Mouse (Mus musculus): ENCODE data around the gene Stx2. TPM values are rescaled to one million over a fixed set of nuclear protein-coding genes. Genes with fewer than 3 reads are reported as not detected.

Stx2 gene
- polyA plus RNA-seq, 1 experiment from 2014 or later = 25.1 TPM

DNA sequence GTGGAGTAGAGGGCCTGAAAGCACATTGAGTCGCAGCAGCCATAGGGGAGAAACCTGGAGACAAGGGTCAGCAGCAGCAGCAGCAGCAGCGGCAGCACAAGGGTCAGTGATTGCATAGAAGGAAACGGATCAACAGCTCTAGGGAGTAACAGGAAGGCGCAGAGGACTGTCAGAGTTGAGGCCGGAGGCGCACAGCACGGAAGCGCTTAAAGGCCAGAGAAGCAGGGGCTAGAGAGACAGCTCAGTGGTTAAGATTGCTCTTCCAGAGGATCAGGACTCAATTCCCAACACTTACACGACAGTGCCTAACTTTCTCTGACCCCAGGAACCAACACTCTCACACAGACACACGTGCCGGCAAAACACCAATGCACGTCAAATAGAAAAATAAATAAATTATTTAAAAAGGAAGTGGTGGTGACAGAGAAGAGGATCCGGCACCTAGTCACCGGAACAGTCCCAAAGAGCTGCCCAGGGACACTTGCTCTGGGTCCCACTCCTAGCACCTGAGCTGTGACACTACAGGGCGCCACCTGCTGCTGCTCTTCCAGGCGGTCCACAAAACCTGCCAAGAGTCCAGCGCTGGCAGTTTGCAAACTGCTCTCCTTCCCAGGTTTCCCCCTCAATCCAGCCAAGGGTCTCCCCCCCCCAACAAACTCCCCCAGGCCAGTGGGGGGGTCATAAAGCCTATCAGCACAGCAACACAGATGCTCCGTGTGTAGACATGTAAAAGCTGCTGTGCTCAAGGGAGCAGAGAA lies 2.2 kb downstream of the Stx2 start:
- Histone ChIP-seq H3K4me3 (ENCODE audit: low read depth, low read length) (no peak overlapping the region), H3K9ac (ENCODE audit: low read depth, low read length) (no peak overlapping the region), H3K4me2 (replicated peaks; ENCODE audit: low read depth, low read length) (no peak overlapping the region), H3K9me3 (ENCODE audit: control insufficient read depth, low read length) (no peaks in the 10 kb centered on the region), H3K27ac (ENCODE audit: low read depth, low read length) (no peak overlapping the region), H3K4me1 (replicated peaks; ENCODE audit: control insufficient read depth, insufficient read depth, low read length) (0 out of 2 replicates have a peak, but pooled peaks cover 3% of the 10 kb centered on the region), H3K27me3 (ENCODE audit: control insufficient read depth, insufficient read depth, low read length) (no peaks in the 10 kb centered on the region), H3K36me3 (ENCODE audit: control insufficient read depth, insufficient read depth, low read length) (no peaks in the 10 kb centered on the region)
- ATAC-seq (ENCODE audit: low FRiP score) (no peak), DNase-seq (ENCODE audit: low spot score) (no peak)
- WGBS = 79% methylated on average over 18 of the region's 18 CpGs

DNA sequence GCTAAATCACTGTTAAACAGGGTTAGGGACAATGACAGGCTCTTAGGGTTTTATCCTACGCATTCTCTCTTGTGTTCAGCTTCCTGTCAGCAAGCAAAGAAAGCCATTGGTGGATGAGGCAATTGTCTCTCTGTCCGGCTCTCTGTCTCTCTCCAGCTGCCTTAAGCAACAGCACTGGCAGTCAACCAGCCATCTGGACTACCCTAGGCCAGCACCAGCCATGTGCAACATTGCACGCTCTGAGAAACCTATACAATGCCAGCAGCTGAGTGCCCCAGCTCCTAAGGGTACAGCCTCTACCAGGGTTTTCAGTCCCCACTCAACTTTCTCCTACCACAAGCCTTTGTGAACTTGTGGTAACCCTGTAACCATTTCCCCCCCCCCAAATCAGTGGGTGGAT lies 3.0 kb downstream of the Stx2 start:
- DNase-seq (ENCODE audit: low spot score) (no peak), ATAC-seq (ENCODE audit: low FRiP score) (no peak)
- H3K4me2 ChIP-seq (replicated peaks; ENCODE audit: low read depth, low read length) = no peak overlapping the region
- H3K4me3 ChIP-seq (ENCODE audit: low read depth, low read length) = no peak overlapping the region
- WGBS = 78% methylated on average over 3 of the region's 3 CpGs
- no peak overlapping the region for H3K9ac ChIP-seq (ENCODE audit: low read depth, low read length)
- no peaks in the 10 kb centered on the region for H3K27me3 ChIP-seq (ENCODE audit: control insufficient read depth, insufficient read depth, low read length)
- H3K27ac ChIP-seq (ENCODE audit: low read depth, low read length) = no peak overlapping the region
- no peaks in the 10 kb centered on the region for H3K36me3 ChIP-seq (ENCODE audit: control insufficient read depth, insufficient read depth, low read length)
- H3K9me3 ChIP-seq (ENCODE audit: control insufficient read depth, low read length) = no peaks in the 10 kb centered on the region
- H3K4me1 ChIP-seq (replicated peaks; ENCODE audit: control insufficient read depth, insufficient read depth, low read length) = 0 out of 2 replicates have a peak, but pooled peaks cover 3% of the 10 kb centered on the region

- H3K9ac ChIP-seq (ENCODE audit: low read depth, low read length) = no peak overlapping the region
- 59% methylated on average over 14 of the region's 14 CpGs for WGBS
- no peak overlapping the region for H3K27ac ChIP-seq (ENCODE audit: low read depth, low read length)
- H3K4me1 ChIP-seq (replicated peaks; ENCODE audit: control insufficient read depth, insufficient read depth, low read length) = 0 out of 2 replicates have a peak, but pooled peaks cover 3% of the 10 kb centered on the region
- H3K4me2 ChIP-seq (replicated peaks; ENCODE audit: low read depth, low read length) = no peak overlapping the region
- ATAC-seq (ENCODE audit: low FRiP score) (no peak), DNase-seq (ENCODE audit: low spot score) (no peak)
- no peaks in the 10 kb centered on the region for H3K27me3 ChIP-seq (ENCODE audit: control insufficient read depth, insufficient read depth, low read length)
- no peaks in the 10 kb centered on the region for H3K36me3 ChIP-seq (ENCODE audit: control insufficient read depth, insufficient read depth, low read length)
- no peaks in the 10 kb centered on the region for H3K9me3 ChIP-seq (ENCODE audit: control insufficient read depth, low read length)
- H3K4me3 ChIP-seq (ENCODE audit: low read depth, low read length) = no peak overlapping the region
These were observed 5.8 kb downstream of the Stx2 start for GRCm38 (mm10) chr5:129002571-129003011.

- Histone ChIP-seq H3K4me1 (replicated peaks; ENCODE audit: control insufficient read depth, insufficient read depth, low read length) (0 out of 2 replicates have a peak, but pooled peaks cover 3% of the 10 kb centered on the region), H3K9me3 (ENCODE audit: control insufficient read depth, low read length) (no peaks in the 10 kb centered on the region), H3K27ac (ENCODE audit: low read depth, low read length) (no peak overlapping the region), H3K36me3 (ENCODE audit: control insufficient read depth, insufficient read depth, low read length) (no peaks in the 10 kb centered on the region), H3K4me3 (ENCODE audit: low read depth, low read length) (no peak overlapping the region), H3K9ac (ENCODE audit: low read depth, low read length) (no peak overlapping the region), H3K4me2 (replicated peaks; ENCODE audit: low read depth, low read length) (no peak overlapping the region), H3K27me3 (ENCODE audit: control insufficient read depth, insufficient read depth, low read length) (no peaks in the 10 kb centered on the region)
- ATAC-seq (ENCODE audit: low FRiP score) = no peak
- 47% methylated on average over 8 of the region's 8 CpGs for WGBS
- no peak for DNase-seq (ENCODE audit: low spot score)
These were observed 7.5 kb downstream of the Stx2 start for GRCm38 (mm10) chr5:129000706-129001468.

DNA sequence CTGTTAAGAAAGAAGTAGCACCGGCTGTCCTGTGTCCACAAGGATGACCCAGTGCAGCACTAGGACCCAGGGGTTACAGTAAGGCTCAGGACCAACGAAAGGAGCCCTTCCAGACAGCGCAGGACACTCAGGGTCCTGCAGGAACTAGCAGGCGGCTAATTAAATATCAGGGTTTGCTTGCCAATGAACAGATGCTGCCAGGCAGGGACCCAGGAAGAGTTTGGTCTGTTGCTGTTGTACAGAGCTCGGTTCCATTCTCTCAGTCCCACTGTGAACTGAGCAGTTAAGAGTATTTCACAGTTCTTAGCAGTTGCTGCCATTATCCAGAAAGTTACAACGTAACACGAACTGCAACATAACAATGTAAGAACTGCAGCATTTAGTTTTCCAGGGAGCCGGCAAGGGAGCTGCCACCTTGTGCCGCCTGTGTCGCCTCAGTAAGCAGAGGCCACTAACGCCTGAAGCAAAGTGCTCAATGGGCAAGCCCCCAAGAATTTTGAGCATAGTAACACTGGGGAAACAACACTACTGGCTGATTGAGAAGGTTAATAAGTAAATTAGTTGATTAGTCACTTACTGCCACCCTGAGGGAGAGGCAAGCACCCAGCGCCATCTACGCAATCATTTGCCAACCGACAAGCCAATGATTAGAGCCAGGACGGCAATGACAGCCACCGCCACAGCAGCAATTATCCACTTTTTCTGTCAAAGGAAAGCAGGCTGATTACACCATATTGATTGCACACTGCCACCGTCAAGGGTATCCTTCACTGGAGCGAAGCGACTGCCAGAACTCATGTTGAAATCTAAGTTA lies 21.0 kb downstream of the Stx2 start:
- 85% methylated on average over 19 of the region's 19 CpGs for WGBS
- Histone ChIP-seq H3K4me1 (replicated peaks; ENCODE audit: control insufficient read depth, insufficient read depth, low read length) (no peaks in the 10 kb centered on the region), H3K4me3 (ENCODE audit: low read depth, low read length) (no peak overlapping the region), H3K9me3 (ENCODE audit: control insufficient read depth, low read length) (no peaks in the 10 kb centered on the region), H3K36me3 (ENCODE audit: control insufficient read depth, insufficient read depth, low read length) (0 out of 2 replicates have a peak, but pooled peaks cover 6% of the 10 kb centered on the region), H3K27me3 (ENCODE audit: control insufficient read depth, insufficient read depth, low read length) (no peaks in the 10 kb centered on the region), H3K4me2 (replicated peaks; ENCODE audit: low read depth, low read length) (no peak overlapping the region), H3K27ac (ENCODE audit: low read depth, low read length) (no peak overlapping the region), H3K9ac (ENCODE audit: low read depth, low read length) (no peak overlapping the region)
- ATAC-seq (ENCODE audit: low FRiP score) (no peak), DNase-seq (ENCODE audit: low spot score) (no peak)

DNA sequence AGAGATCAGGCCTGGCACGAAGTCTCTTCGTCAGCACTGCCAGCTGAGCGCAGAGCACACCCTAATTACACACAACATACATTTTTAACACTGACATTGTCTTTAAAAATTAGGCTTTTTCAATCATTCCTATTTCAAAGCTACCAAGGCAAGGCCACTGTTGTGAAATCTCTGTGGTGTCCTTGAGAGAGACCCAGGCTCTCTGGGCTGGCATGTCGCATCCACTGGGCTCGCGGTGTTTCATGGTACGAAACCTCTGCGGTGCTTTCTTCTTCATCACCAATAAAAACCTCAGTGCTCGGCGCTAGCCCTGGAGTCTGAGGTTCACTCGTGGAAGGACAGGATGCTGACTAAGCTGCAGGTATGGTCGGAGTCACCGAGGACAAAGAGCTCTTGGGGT lies 22.4 kb downstream of the Stx2 start:
- H3K4me3 ChIP-seq (ENCODE audit: low read depth, low read length) = no peak overlapping the region
- no peak overlapping the region for H3K4me2 ChIP-seq (replicated peaks; ENCODE audit: low read depth, low read length)
- DNase-seq (ENCODE audit: low spot score) (no peak), ATAC-seq (ENCODE audit: low FRiP score) (no peak)
- 0 out of 2 replicates have a peak, but pooled peaks cover 3% of the 10 kb centered on the region for H3K36me3 ChIP-seq (ENCODE audit: control insufficient read depth, insufficient read depth, low read length)
- no peaks in the 10 kb centered on the region for H3K27me3 ChIP-seq (ENCODE audit: control insufficient read depth, insufficient read depth, low read length)
- H3K9ac ChIP-seq (ENCODE audit: low read depth, low read length) = no peak overlapping the region
- H3K27ac ChIP-seq (ENCODE audit: low read depth, low read length) = no peak overlapping the region
- 92% methylated on average over 13 of the region's 13 CpGs for WGBS
- no peaks in the 10 kb centered on the region for H3K9me3 ChIP-seq (ENCODE audit: control insufficient read depth, low read length)
- no peaks in the 10 kb centered on the region for H3K4me1 ChIP-seq (replicated peaks; ENCODE audit: control insufficient read depth, insufficient read depth, low read length)

DNA sequence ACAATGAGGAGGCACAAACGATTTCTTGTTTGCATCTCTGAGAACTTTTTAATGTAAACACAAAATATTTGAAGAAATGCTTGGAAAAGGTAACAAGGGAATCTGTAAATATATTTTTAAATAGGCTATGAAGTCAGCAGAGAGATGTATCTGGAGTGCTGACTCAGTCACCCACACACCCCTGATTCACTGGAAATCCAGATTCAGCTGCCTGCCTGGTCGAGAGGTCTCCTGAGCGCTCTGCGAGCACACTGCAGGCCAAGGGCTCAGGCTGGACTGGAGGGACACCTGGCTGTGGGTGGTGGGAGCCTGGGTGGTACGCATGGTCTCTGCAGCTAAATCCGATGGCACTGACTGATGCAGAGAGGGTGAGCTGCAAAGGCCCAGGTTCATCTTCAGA lies 23.8 kb downstream of the Stx2 start:
- no peaks in the 10 kb centered on the region for H3K9me3 ChIP-seq (ENCODE audit: control insufficient read depth, low read length)
- ATAC-seq (ENCODE audit: low FRiP score) (no peak), DNase-seq (ENCODE audit: low spot score) (no peak)
- no peaks in the 10 kb centered on the region for H3K4me1 ChIP-seq (replicated peaks; ENCODE audit: control insufficient read depth, insufficient read depth, low read length)
- H3K27me3 ChIP-seq (ENCODE audit: control insufficient read depth, insufficient read depth, low read length) = no peaks in the 10 kb centered on the region
- no peak overlapping the region for H3K27ac ChIP-seq (ENCODE audit: low read depth, low read length)
- no peak overlapping the region for H3K4me2 ChIP-seq (replicated peaks; ENCODE audit: low read depth, low read length)
- no peak overlapping the region for H3K4me3 ChIP-seq (ENCODE audit: low read depth, low read length)
- H3K36me3 ChIP-seq (ENCODE audit: control insufficient read depth, insufficient read depth, low read length) = 0 out of 2 replicates have a peak, but pooled peaks cover 3% of the 10 kb centered on the region
- H3K9ac ChIP-seq (ENCODE audit: low read depth, low read length) = no peak overlapping the region
- WGBS = 94% methylated on average over 6 of the region's 6 CpGs

DNA sequence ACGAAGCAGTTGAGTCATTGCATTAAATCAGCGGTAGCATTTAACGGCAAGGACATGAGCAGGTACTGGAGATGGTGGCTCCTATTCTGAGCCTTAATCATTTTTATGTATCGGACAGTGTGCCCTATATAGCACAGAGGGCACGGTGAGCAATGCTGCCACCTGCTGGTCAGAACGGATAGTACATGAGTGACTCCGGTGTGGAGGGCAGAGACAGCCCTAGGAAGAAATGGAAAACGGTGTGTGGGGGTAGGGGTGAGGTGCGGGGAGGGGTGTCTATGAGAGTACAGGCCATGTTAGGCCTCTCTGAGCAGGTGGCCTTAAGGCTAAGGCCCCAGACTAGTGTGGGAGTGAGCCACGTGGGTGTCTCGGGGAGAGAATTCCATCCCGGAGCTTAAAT lies 26.8 kb downstream of the Stx2 start:
- Histone ChIP-seq H3K4me2 (replicated peaks; ENCODE audit: low read depth, low read length) (no peak overlapping the region), H3K4me3 (ENCODE audit: low read depth, low read length) (no peak overlapping the region), H3K27ac (ENCODE audit: low read depth, low read length) (no peak overlapping the region), H3K27me3 (ENCODE audit: control insufficient read depth, insufficient read depth, low read length) (no peaks in the 10 kb centered on the region), H3K4me1 (replicated peaks; ENCODE audit: control insufficient read depth, insufficient read depth, low read length) (no peaks in the 10 kb centered on the region), H3K9ac (ENCODE audit: low read depth, low read length) (no peak overlapping the region), H3K9me3 (ENCODE audit: control insufficient read depth, low read length) (no peaks in the 10 kb centered on the region), H3K36me3 (ENCODE audit: control insufficient read depth, insufficient read depth, low read length) (0 out of 2 replicates have a peak, but pooled peaks cover 3% of the 10 kb centered on the region)
- 29% methylated on average over 12 of the region's 12 CpGs for WGBS
- ATAC-seq (ENCODE audit: low FRiP score) = 0 out of 2 replicates have a peak, but pooled peaks have one; percentile 47
- DNase-seq (ENCODE audit: low spot score) = peak; percentile 88
